Mouse (Mus musculus): ENCODE data around the gene Smpdl3b. TPM values are rescaled to one million over a fixed set of nuclear protein-coding genes. Genes with fewer than 3 reads are reported as not detected.

Gene Smpdl3b
- total and polyA plus RNA-seq, 3 experiments = 2.9 to 24.0 (median 3.6) TPM

DNA sequence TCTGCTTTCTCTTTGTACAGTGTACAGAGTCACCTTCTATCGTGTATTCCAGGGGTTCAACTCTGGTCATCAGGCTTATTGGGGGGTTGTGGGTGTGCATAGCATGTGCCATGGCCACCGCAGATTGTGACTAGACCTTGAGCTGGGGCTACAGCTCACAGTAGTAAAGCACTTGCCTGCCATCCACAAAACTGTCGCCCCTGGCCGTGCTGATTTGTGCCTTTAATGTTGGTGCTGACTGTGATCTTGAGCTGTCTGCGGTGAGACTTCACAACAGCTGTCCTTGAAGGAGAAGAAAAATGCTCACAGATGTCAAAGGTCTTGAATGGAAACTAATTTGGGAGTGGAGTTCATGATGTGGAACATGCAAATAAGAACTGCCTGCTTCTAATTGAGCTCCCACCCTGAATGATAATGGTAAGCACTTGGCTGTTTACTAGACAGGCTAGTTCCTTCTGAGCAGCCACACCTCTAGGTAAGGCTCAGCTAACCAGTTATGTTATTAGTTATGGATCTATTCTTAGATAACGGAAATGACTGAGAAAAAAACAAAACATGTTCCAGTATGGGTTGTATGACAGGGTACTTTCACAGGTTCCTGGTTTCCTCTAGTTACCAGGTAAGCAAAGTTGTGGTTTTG is 21.6 kb upstream of the Smpdl3b start:
- DNase-seq (ENCODE audit: extremely low read depth) = peak; percentile 95
- TF ChIP-seq SMC3 (IDR thresholded peaks at IDR 0.05; ENCODE audit: low read depth, low read length) (peak; percentile 41), PAX5 (IDR thresholded peaks at IDR 0.05; ENCODE audit: low read length) (no peak), JUND (conservative IDR thresholded peaks at IDR 0.05; ENCODE audit: low read depth, low read length) (no peak; the same call in none of the 2 replicates), MAZ (IDR thresholded peaks at IDR 0.05; ENCODE audit: low read depth, low read length) (peak; percentile 68; the same call in 1 of the 2 replicates), TCF12 (IDR thresholded peaks at IDR 0.05; ENCODE audit: low read depth, low read length) (peak; percentile 92), ZC3H11A (IDR thresholded peaks at IDR 0.05; ENCODE audit: low read depth, low read length) (no peak), USF2 (conservative IDR thresholded peaks at IDR 0.05; ENCODE audit: low read depth, low read length) (no peak), MAX (IDR thresholded peaks at IDR 0.05; ENCODE audit: low read length) (peak; percentile 85), ZKSCAN1 (IDR thresholded peaks at IDR 0.05; ENCODE audit: borderline replicate concordance, low read depth, low read length) (no peak; the same call in 1 of the 2 replicates), RCOR1 (conservative IDR thresholded peaks at IDR 0.05; ENCODE audit: low read depth, low read length) (peak; percentile 93), BHLHE40 (IDR thresholded peaks at IDR 0.05; ENCODE audit: low read depth, low read length) (peak; percentile 76), GABPA (IDR thresholded peaks at IDR 0.05; ENCODE audit: insufficient replicate concordance, low read depth, low read length) (no peak), HCFC1 (IDR thresholded peaks at IDR 0.05; ENCODE audit: low read depth, low read length) (peak; percentile 44; the same call in 1 of the 2 replicates), CHD2 (IDR thresholded peaks at IDR 0.05; ENCODE audit: low read length) (no peak; the same call in 1 of the 2 replicates), E2F4 (IDR thresholded peaks at IDR 0.05; ENCODE audit: insufficient replicate concordance, low read depth, low read length) (no peak), POLR2AphosphoS2 (IDR thresholded peaks at IDR 0.05; ENCODE audit: low read depth, low read length) (no peak; the same call in none of the 2 replicates), SIN3A (IDR thresholded peaks at IDR 0.05; ENCODE audit: low read length) (peak; percentile 97), MXI1 (IDR thresholded peaks at IDR 0.05; ENCODE audit: low read depth, low read length) (peak; percentile 81; the same call in 1 of the 2 replicates), ETS1 (conservative IDR thresholded peaks at IDR 0.05; ENCODE audit: low read depth, low read length) (peak; percentile 94), RAD21 (IDR thresholded peaks at IDR 0.05; ENCODE audit: low read depth, low read length) (peak; percentile 12), ZMIZ1 (IDR thresholded peaks at IDR 0.05; ENCODE audit: low read depth, low read length) (peak; percentile 64; the same call in 1 of the 2 replicates), EP300 (IDR thresholded peaks at IDR 0.05; ENCODE audit: low read length) (peak; percentile 94), MAFK (IDR thresholded peaks at IDR 0.05; ENCODE audit: insufficient replicate concordance, low read length) (peak; percentile 79), TBP (conservative IDR thresholded peaks at IDR 0.05; ENCODE audit: low read depth, low read length) (0 out of 2 replicates have a peak, but pooled peaks have one; percentile 22), JUN (IDR thresholded peaks at IDR 0.05; ENCODE audit: insufficient read depth, low read depth, low read length) (peak; percentile 80), IRF4 (IDR thresholded peaks at IDR 0.05; ENCODE audit: low read depth, low read length) (peak; percentile 86; the same call in 1 of the 2 replicates), MEF2A (IDR thresholded peaks at IDR 0.05; ENCODE audit: borderline replicate concordance, low read depth, low read length) (peak; percentile 98), NELFE (IDR thresholded peaks at IDR 0.05; ENCODE audit: low read depth, low read length) (peak; percentile 34; the same call in 1 of the 2 replicates), CHD1 (IDR thresholded peaks at IDR 0.05; ENCODE audit: low read depth, low read length) (peak; percentile 81), MYC (IDR thresholded peaks at IDR 0.05; ENCODE audit: low read depth, low read length) (peak; percentile 91), POLR2A (IDR thresholded peaks at IDR 0.05; ENCODE audit: low read depth, low read length) (no peak; the same call in none of the 2 replicates), CTCF (conservative IDR thresholded peaks at IDR 0.05 in 1 of 2, IDR thresholded peaks at IDR 0.05 in 1 of 2; ENCODE audit: low read depth in 2 of 2, low read length in 2 of 2) (no peak), NRF1 (IDR thresholded peaks at IDR 0.05; ENCODE audit: low read depth, low read length) (no peak), ZNF384 (IDR thresholded peaks at IDR 0.05; ENCODE audit: low read depth, low read length) (peak; percentile 85), USF1 (IDR thresholded peaks at IDR 0.05; ENCODE audit: low read depth, low read length) (no peak), KAT2A (IDR thresholded peaks at IDR 0.05; ENCODE audit: insufficient replicate concordance, low read length) (0 out of 2 replicates have a peak, but pooled peaks have one; percentile 62), ELF1 (IDR thresholded peaks at IDR 0.05; ENCODE audit: low read depth, low read length) (no peak), UBTF (IDR thresholded peaks at IDR 0.05; ENCODE audit: low read depth, low read length) (no peak)
- Histone ChIP-seq H3K4me3 (replicated peaks in 1 of 3; ENCODE audit: low read depth in 2 of 3, low read length in 2 of 3, poor library complexity in 1 of 3) (peak overlapping the region in 2 of 3 experiments; percentile 8 to 9), H3K27me3 (replicated peaks) (no peaks in the 10 kb centered on the region), H3K4me1 (ENCODE audit: control insufficient read depth in 1 of 2, insufficient read depth in 2 of 2) (peaks cover 24 to 67% of the 10 kb centered on the region in 2 experiments), H3K4me2 (ENCODE audit: insufficient read depth, low read depth, poor library complexity, severe bottlenecking) (peak overlapping the region; percentile 62), H3K9me3 (replicated peaks; ENCODE audit: low read length) (no peaks in the 10 kb centered on the region), H3K79me2 (replicated peaks; ENCODE audit: control insufficient read depth, extremely low read depth, insufficient read depth, poor library complexity, severe bottlenecking) (no peaks in the 10 kb centered on the region), H3K9ac (ENCODE audit: insufficient read depth, low read depth) (peak overlapping the region; percentile 63), H3K36me3 (replicated peaks in 1 of 2; ENCODE audit: control insufficient read depth in 1 of 2, insufficient read depth in 1 of 2, low read length in 1 of 2) (peaks cover 60 to 86% of the 10 kb centered on the region in 2 experiments), H3K27ac (ENCODE audit: insufficient read depth, low read depth) (peak overlapping the region; percentile 99)
- in situ Hi-C loops (cut with MboI; ENCODE audit: low pct_ligation_motif_present, low pct_unique_long_range_greater_than_20kb, low sequenced_read_pairs) (loop anchor here (5.0 kb wide), 1 partner anchor 39 kb away; no protein-coding TSS in a partner anchor), dilution Hi-C loops (cut with MboI; ENCODE audit: extremely low pct_ligation_motif_present, extremely low pct_unique_long_range_greater_than_20kb, low sequenced_read_pairs) (no loop called here)

All from CH12.LX (cell line).